Mouse (Mus musculus) G1E (cell line): ENCODE measurements around the gene Gm11361. TPM values are rescaled to one million over a fixed set of nuclear protein-coding genes. Genes with fewer than 3 reads are reported as not detected.

Source experiments
- ATAC-seq: 2 replicates; pipeline ENCODE4 v1.8.0; 2016; ENCODE audit warnings: mild to moderate bottlenecking; ENCODE audit not compliant: insufficient number of reproducible peaks, poor library complexity, low FRiP score, severe bottlenecking; ENCODE audit errors: extremely low read depth
- DNase-seq: peaks from one replicate; pipeline ENCODE4 v3.0.0; 2012; ENCODE audit warnings: low spot score
- H3K27me3 ChIP-seq: 2 replicates; pipeline ENCODE4 v1.6.1; 2012; ENCODE audit warnings: mild to moderate bottlenecking, low read length, inconsistent platforms; ENCODE audit not compliant: insufficient read depth
- H3K36me3 ChIP-seq: replicated peaks from 2 replicates; pipeline ENCODE3; 2012; ENCODE audit warnings: mild to moderate bottlenecking, inconsistent platforms
- H3K4me1 ChIP-seq: 2 replicates; pipeline ENCODE4 v1.6.1; 2012; ENCODE audit warnings: low read depth, low read length, inconsistent platforms, mixed read lengths; ENCODE audit not compliant: insufficient read depth
- H3K4me3 ChIP-seq: 2 replicates; pipeline ENCODE4 v1.5.1; 2012; ENCODE audit warnings: low read depth, mild to moderate bottlenecking, inconsistent platforms, low read length, moderate library complexity, mixed read lengths
- H3K9me3 ChIP-seq: replicated peaks from 2 replicates; pipeline ENCODE4 v1.6.1; 2012; ENCODE audit warnings: inconsistent platforms
- CTCF ChIP-seq: IDR thresholded peaks from 2 replicates; pipeline ENCODE4 v1.5.1; 2012; ENCODE audit warnings: low read depth, low read length, inconsistent platforms, mixed read lengths
- GATA1 ChIP-seq: IDR thresholded peaks from 2 replicates; pipeline ENCODE4 v1.6.1; 2012; ENCODE audit warnings: borderline replicate concordance, low read length, inconsistent platforms, mixed read lengths
- GATA2 ChIP-seq: IDR thresholded peaks from 2 replicates; pipeline ENCODE4 v1.6.1; 2012; ENCODE audit warnings: low read depth, low read length, inconsistent platforms, borderline replicate concordance
- POLR2AphosphoS5 ChIP-seq: IDR thresholded peaks from 2 replicates; pipeline ENCODE4 v1.6.1; 2012; ENCODE audit warnings: low read depth, low read length, inconsistent platforms; ENCODE audit not compliant: insufficient replicate concordance
- TAL1 ChIP-seq: conservative IDR thresholded peaks from 2 replicates; pipeline ENCODE4 v1.6.1; 2012; ENCODE audit warnings: low read depth, low read length, inconsistent platforms, mixed read lengths
- polyA plus RNA-seq: library from polyadenylated mRNA; stranded (reverse); fragments of >175 nt; gene quantifications from 2 replicates; pipeline ENCODE4 v1.2.3, GENCODE M21; 2012
- total RNA-seq, 2 experiments: library from RNA; stranded (forward) in 1 of 2; stranded (reverse) in 1 of 2; fragments of 200-1000 nt in 1 of 2; fragments of >200 nt in 1 of 2; fragmentation: Nextera tagmentation in 1 of 2; gene quantifications; 2 replicates each; pipeline ENCODE4 v1.2.3; 2014 to 2017

Gm11361 gene
- 7.9 and 12.3 TPM in 2 replicates for total RNA-seq (2014; fragmentation: Nextera tagmentation)
- 6.3 and 8.7 TPM in 2 replicates for total RNA-seq (2017)
- polyA plus RNA-seq, result 5.5 and 5.7 TPM in 2 replicates

DNA sequence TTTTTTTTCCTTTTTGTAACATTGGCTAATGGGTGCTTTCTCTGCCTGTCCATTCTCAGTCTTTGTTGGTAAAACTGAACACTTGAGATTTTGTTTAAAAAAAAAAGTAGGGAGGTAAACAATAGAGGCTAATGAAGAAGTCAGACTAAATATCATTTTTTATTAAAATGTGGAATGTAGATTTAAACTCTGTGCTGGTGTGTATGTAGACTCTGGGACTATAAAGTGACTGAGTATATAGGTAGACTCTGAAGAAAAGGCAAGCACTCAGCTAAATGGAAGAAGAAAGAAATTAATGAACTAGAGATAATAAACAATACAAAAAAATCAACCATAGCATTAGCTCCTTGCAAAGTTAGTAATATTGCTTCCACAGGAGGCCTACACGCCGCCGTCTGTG, at the start of gene Gm11361:
TSS of gene Gm11361 (plus strand) at position 301 of the 400 bp plus-strand sequence.
- TF ChIP-seq CTCF, result no peak
- no peak for TF ChIP-seq GATA1
- TF ChIP-seq GATA2, result no peak
- TF ChIP-seq TAL1, result no peak
- TF ChIP-seq POLR2AphosphoS5, result no peak
- Histone ChIP-seq H3K4me3 (no peak within 1 kb of the TSS), H3K4me1 (no peaks in the 10 kb centered on the region), H3K9me3 (no peaks in the 10 kb centered on the region), H3K36me3 (no peaks in the 10 kb centered on the region), H3K27me3 (no peaks in the 10 kb centered on the region)
- no peak for DNase-seq
- ATAC-seq, result no peak

GRCm38 (mm10) chr13:28264399-28264798, 7.1 kb downstream of the Gm11361 start:
- TF ChIP-seq CTCF (no peak), POLR2AphosphoS5 (no peak), GATA2 (no peak), TAL1 (no peak), GATA1 (no peak)
- no peak overlapping the region for H3K4me3 ChIP-seq
- H3K36me3 ChIP-seq, result no peaks in the 10 kb centered on the region
- no peak for DNase-seq
- H3K9me3 ChIP-seq, result no peaks in the 10 kb centered on the region
- H3K4me1 ChIP-seq, result no peaks in the 10 kb centered on the region
- no peak for ATAC-seq
- H3K27me3 ChIP-seq, result no peaks in the 10 kb centered on the region

DNA sequence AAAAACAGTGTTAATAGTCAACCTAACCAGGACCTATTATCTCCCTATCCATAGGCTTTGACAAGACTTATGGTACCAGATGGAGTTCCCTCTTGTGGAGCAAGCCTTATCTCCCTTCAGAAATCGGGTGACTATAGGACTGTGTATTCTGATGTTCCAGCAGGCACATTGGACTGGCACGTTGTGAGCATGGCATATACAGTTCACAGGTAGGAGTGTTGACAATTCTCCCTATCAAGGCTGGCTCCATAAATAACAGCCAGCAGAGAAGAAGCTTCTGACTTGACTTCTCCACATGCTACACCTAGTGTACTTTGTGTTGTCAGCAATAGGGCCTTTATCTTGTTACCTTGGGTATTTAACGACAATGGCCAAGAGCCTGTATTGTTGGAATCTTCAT, 30.0 kb downstream of the Gm11361 start:
- no peak for ATAC-seq
- Histone ChIP-seq H3K9me3 (no peaks in the 10 kb centered on the region), H3K36me3 (no peaks in the 10 kb centered on the region), H3K4me3 (no peak overlapping the region), H3K4me1 (no peaks in the 10 kb centered on the region), H3K27me3 (no peaks in the 10 kb centered on the region)
- no peak for DNase-seq
- TF ChIP-seq GATA1, result no peak
- TF ChIP-seq GATA2, result no peak
- TF ChIP-seq CTCF, result no peak
- no peak for TF ChIP-seq POLR2AphosphoS5
- TF ChIP-seq TAL1, result no peak

GRCm38 (mm10) chr13:28294272-28294671, 36.9 kb downstream of the Gm11361 start:
- Histone ChIP-seq H3K4me3 (no peak overlapping the region), H3K4me1 (no peaks in the 10 kb centered on the region), H3K36me3 (no peaks in the 10 kb centered on the region), H3K9me3 (no peaks in the 10 kb centered on the region), H3K27me3 (no peaks in the 10 kb centered on the region)
- no peak for TF ChIP-seq POLR2AphosphoS5
- TF ChIP-seq TAL1, result no peak
- no peak for TF ChIP-seq GATA1
- no peak for TF ChIP-seq CTCF
- no peak for TF ChIP-seq GATA2
- no peak for DNase-seq
- ATAC-seq, result no peak

DNA sequence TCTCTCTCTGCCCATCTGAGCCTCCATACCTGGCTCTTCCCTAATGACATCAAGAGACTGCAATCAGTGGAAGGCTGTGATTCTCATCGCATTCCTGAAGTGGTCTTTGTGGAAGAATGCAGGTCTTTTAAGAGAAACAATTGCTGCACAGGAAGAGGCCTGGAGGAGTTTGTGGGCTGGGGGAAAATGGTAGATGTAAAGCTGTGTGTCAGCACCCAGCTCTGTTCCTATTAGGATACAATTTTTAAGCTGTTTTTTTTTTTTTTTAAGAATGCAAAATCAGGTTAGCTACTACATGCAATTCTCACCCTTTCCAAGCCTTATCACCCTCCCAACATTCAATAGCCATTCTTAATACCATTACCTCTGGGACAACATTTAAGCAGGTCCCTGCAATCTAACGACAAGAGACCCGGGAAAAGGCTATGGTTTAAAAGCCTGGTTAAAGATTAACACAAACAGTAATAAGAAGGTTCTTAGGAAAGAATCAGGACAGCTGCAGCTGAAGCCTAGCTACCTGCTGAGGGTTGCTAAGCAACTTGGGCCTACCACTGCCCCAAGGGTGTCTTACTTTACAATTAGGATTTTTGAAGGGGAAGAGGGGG, 37.5 kb downstream of the Gm11361 start:
- Histone ChIP-seq H3K9me3 (no peaks in the 10 kb centered on the region), H3K4me3 (no peak overlapping the region), H3K27me3 (no peaks in the 10 kb centered on the region), H3K4me1 (no peaks in the 10 kb centered on the region), H3K36me3 (no peaks in the 10 kb centered on the region)
- DNase-seq (no peak), ATAC-seq (no peak)
- TF ChIP-seq GATA1 (no peak), GATA2 (no peak), TAL1 (no peak), CTCF (no peak), POLR2AphosphoS5 (no peak)

DNA sequence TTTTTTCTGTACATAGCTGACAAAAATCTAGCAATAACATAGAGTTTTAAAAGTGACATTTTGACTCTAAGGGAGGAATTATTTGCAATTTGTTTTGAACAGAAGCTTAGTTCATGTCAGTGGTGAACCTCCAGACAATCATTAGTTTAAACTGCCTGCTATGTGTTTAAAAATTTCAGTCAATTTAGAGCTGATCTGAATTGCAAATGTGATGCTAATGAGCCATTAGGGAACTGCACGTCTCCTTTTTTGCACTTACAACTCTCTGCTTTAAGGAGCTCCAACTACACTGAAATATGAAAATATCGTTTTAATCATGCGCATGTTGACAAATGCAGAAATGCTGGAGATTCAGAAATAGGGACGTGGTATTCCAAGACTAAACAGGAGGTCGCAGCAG, 38.2 kb downstream of the Gm11361 start:
- no peak for TF ChIP-seq CTCF
- TF ChIP-seq POLR2AphosphoS5, result no peak
- TF ChIP-seq GATA2, result no peak
- TF ChIP-seq GATA1, result no peak
- TF ChIP-seq TAL1, result no peak
- H3K36me3 ChIP-seq, result no peaks in the 10 kb centered on the region
- ATAC-seq (no peak), DNase-seq (no peak)
- no peaks in the 10 kb centered on the region for H3K27me3 ChIP-seq
- no peaks in the 10 kb centered on the region for H3K9me3 ChIP-seq
- no peak overlapping the region for H3K4me3 ChIP-seq
- no peaks in the 10 kb centered on the region for H3K4me1 ChIP-seq
